In the genomic region with DNA sequence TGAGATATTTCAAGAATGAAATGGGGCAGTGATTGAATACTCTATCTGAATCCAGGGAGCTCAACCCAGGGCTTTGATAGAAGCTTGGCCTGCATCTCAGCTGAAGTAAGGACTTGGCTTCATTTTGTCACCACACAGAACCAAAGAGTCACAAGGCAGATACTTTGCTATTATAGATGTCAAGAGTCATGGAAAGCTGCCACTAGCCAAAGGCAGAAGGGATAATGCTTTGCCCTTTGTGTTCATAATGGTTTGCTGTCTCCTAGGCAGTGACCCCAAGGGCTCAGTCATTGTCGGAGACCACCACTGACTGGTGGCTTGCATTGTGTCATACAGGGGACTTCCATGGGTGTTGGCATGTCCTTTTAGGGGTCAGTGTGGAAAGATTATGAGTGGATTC, we compare ENCODE assay signal across 21 mouse cellular contexts. TPM values are rescaled to one million over a fixed set of nuclear protein-coding genes. Genes with fewer than 3 reads are reported as not detected.
DNase-seq lines count a peak whose midpoint lies in the region; ATAC-seq and TF ChIP-seq lines count a peak whose summit lies in the region.
"Had no signal": no experiment of that assay in that cellular context is flagged by ENCODE, and none has a peak within 500 bp of the region (broad histone marks: within the 10 kb centered on the region; RNA-seq: fewer than 3 reads in every experiment).

No protein-coding gene starts in this region.

- H3K4me1 ChIP-seq in heart, postnatal 0 days (ENCODE audit: control insufficient read depth, insufficient read depth): peaks cover 16% of the 10 kb centered on the region
- peaks cover 8% of the 10 kb centered on the region for H3K4me1 ChIP-seq in heart, embryonic 11.5 days (ENCODE audit: control insufficient read depth, insufficient read depth, low read length)
- H3K4me1 ChIP-seq in liver, postnatal 0 days (ENCODE audit: insufficient read depth): peaks cover 40% of the 10 kb centered on the region
- H3K4me1 ChIP-seq in liver, embryonic 12.5 days: peaks cover 35% of the 10 kb centered on the region
- peaks cover 17% of the 10 kb centered on the region for H3K4me1 ChIP-seq in brown adipose tissue, adult 24 weeks (ENCODE audit: control insufficient read depth, insufficient read depth, insufficient read length, low read length)

- peak; percentile 38; the same call in 1 of the 2 replicates for ATAC-seq in heart, postnatal 0 days (ENCODE audit: insufficient read depth, low read depth)
- ATAC-seq in heart, embryonic 11.5 days (replicated peaks; ENCODE audit: insufficient number of reproducible peaks, low FRiP score, low TSS enrichment): no peak
- ATAC-seq in liver, postnatal 0 days: peak; percentile 10; the same call in 1 of the 2 replicates
- no peak for ATAC-seq in liver, embryonic 12.5 days
- ATAC-seq: forebrain, postnatal 0 days; inflammation-experienced regulatory T-cells, adult 6 months had no signal

- no peaks in the 10 kb centered on the region for H3K36me3 ChIP-seq in heart, postnatal 0 days (replicated peaks; ENCODE audit: control insufficient read depth, insufficient read depth, low read length)
- no peaks in the 10 kb centered on the region for H3K36me3 ChIP-seq in heart, embryonic 11.5 days (ENCODE audit: control insufficient read depth, insufficient read depth, low read length)
- 0 out of 2 replicates have a peak, but pooled peaks cover 2% of the 10 kb centered on the region for H3K36me3 ChIP-seq in liver, postnatal 0 days (replicated peaks; ENCODE audit: insufficient read depth, low read length)
- H3K36me3 ChIP-seq in liver, embryonic 12.5 days: peaks cover 4% of the 10 kb centered on the region; the same call in 1 of the 2 replicates
- H3K36me3 ChIP-seq: hindbrain, embryonic 12.5 days; liver, embryonic 13.5 days; stomach, embryonic 15.5 days had no signal

- no peak overlapping the region for H3K9ac ChIP-seq in heart, postnatal 0 days (replicated peaks; ENCODE audit: low read depth, low read length)
- H3K9ac ChIP-seq in heart, embryonic 11.5 days (ENCODE audit: low read depth, low read length): no peak overlapping the region
- no peak overlapping the region for H3K9ac ChIP-seq in liver, postnatal 0 days (replicated peaks)
- no peak overlapping the region for H3K9ac ChIP-seq in liver, embryonic 12.5 days
- H3K9ac ChIP-seq: forebrain, postnatal 0 days; hindbrain, embryonic 12.5 days; liver, embryonic 13.5 days; stomach, embryonic 15.5 days had no signal

- H3K9me3 ChIP-seq in heart, postnatal 0 days (replicated peaks; ENCODE audit: control insufficient read depth, low read length): no peaks in the 10 kb centered on the region
- H3K9me3 ChIP-seq in heart, embryonic 11.5 days (replicated peaks; ENCODE audit: control insufficient read depth, low read length): no peaks in the 10 kb centered on the region
- H3K9me3 ChIP-seq in liver, postnatal 0 days (ENCODE audit: low read length): no peaks in the 10 kb centered on the region
- no peaks in the 10 kb centered on the region for H3K9me3 ChIP-seq in liver, embryonic 12.5 days (replicated peaks)
- H3K9me3 ChIP-seq: hindbrain, embryonic 12.5 days; liver, embryonic 13.5 days; stomach, embryonic 15.5 days had no signal

- peak overlapping the region; percentile 60 for H3K27ac ChIP-seq in heart, postnatal 0 days (ENCODE audit: low read depth)
- H3K27ac ChIP-seq in heart, embryonic 11.5 days (ENCODE audit: low read depth, low read length): no peak overlapping the region
- H3K27ac ChIP-seq in liver, postnatal 0 days (ENCODE audit: low read depth): peak overlapping the region; percentile 73
- H3K27ac ChIP-seq in liver, embryonic 12.5 days: no peak overlapping the region
- H3K27ac ChIP-seq in brown adipose tissue, adult 24 weeks (replicated peaks; ENCODE audit: low read depth, low read length): peak overlapping the region; percentile 77
- H3K27ac ChIP-seq: hindbrain, embryonic 12.5 days; liver, embryonic 13.5 days; stomach, embryonic 15.5 days had no signal

- TF ChIP-seq EP300 in heart, postnatal 0 days (IDR thresholded peaks at IDR 0.05; ENCODE audit: low read depth): no peak
- no peak for TF ChIP-seq EP300 in liver, postnatal 0 days (IDR thresholded peaks at IDR 0.05; ENCODE audit: low read depth)

- DNase-seq in heart, postnatal 0 days (ENCODE audit: low spot score): no peak
- no peak for DNase-seq in liver, postnatal 0 days
- DNase-seq in adipocyte (ENCODE audit: low spot score): peak; percentile 86
- DNase-seq in thymus, adult 18-20 months: no peak
- DNase-seq: adrenal gland, adult 8-10 months; forebrain, postnatal 0 days; gastrocnemius, postnatal 36 days; kidney, adult 18-20 months; kidney, postnatal 10 days; layer of hippocampus, postnatal 36 days; liver, embryonic 13.5 days; right cerebral cortex, postnatal 4 days; thymus, postnatal 36 days had no signal

- TF ChIP-seq CTCF in heart, postnatal 0 days (IDR thresholded peaks at IDR 0.05; ENCODE audit: low read depth): no peak
- TF ChIP-seq CTCF in liver, postnatal 0 days (IDR thresholded peaks at IDR 0.05; ENCODE audit: low read depth): no peak

- no peak overlapping the region for H3K4me2 ChIP-seq in heart, postnatal 0 days (ENCODE audit: low read depth, low read length)
- no peak overlapping the region for H3K4me2 ChIP-seq in heart, embryonic 11.5 days
- no peak overlapping the region for H3K4me2 ChIP-seq in liver, postnatal 0 days (ENCODE audit: low read depth, low read length)
- no peak overlapping the region for H3K4me2 ChIP-seq in liver, embryonic 12.5 days
- H3K4me2 ChIP-seq: hindbrain, embryonic 12.5 days; liver, embryonic 13.5 days; midbrain, embryonic 11.5 days; stomach, embryonic 15.5 days had no signal

- H3K4me3 ChIP-seq in heart, postnatal 0 days (ENCODE audit: low read depth, low read length): no peak overlapping the region
- no peak overlapping the region for H3K4me3 ChIP-seq in heart, embryonic 11.5 days (ENCODE audit: low read depth, low read length)
- no peak overlapping the region for H3K4me3 ChIP-seq in liver, postnatal 0 days (ENCODE audit: low read depth, low read length)
- H3K4me3 ChIP-seq in liver, embryonic 12.5 days: no peak overlapping the region
- H3K4me3 ChIP-seq in brown adipose tissue, adult 24 weeks (ENCODE audit: insufficient read depth, low read depth, low read length): no peak overlapping the region
- H3K4me3 ChIP-seq: hindbrain, embryonic 12.5 days; liver, embryonic 13.5 days; stomach, embryonic 15.5 days had no signal

- 66% methylated on average over 1 of the region's 1 CpGs for WGBS in heart, postnatal 0 days
- WGBS in heart, embryonic 11.5 days (ENCODE audit: insufficient replicate concordance): 68% methylated on average over 1 of the region's 1 CpGs
- WGBS in liver, postnatal 0 days (ENCODE audit: insufficient replicate concordance): 79% methylated on average over 1 of the region's 1 CpGs
- WGBS in liver, embryonic 12.5 days (ENCODE audit: insufficient replicate concordance): 74% methylated on average over 1 of the region's 1 CpGs

- no peaks in the 10 kb centered on the region for H3K27me3 ChIP-seq in heart, postnatal 0 days (ENCODE audit: control insufficient read depth, insufficient read depth, low read length)
- H3K27me3 ChIP-seq in heart, embryonic 11.5 days (ENCODE audit: control insufficient read depth, insufficient read depth, low read length): no peaks in the 10 kb centered on the region
- H3K27me3 ChIP-seq in liver, postnatal 0 days (ENCODE audit: insufficient read depth, low read length): no peaks in the 10 kb centered on the region
- no peaks in the 10 kb centered on the region for H3K27me3 ChIP-seq in liver, embryonic 12.5 days (replicated peaks)
- H3K27me3 ChIP-seq: hindbrain, embryonic 12.5 days; liver, embryonic 13.5 days; stomach, embryonic 15.5 days had no signal

RNA-seq across cellular contexts. Expression of a gene that starts 57.9 kb away (rescaled TPM):
- 17.3 and 20.7 TPM in 2 replicates for total RNA-seq in heart, postnatal 0 days (2014; rRNA removed; ENCODE audit: low replicate concordance)
- polyA plus RNA-seq in heart, postnatal 0 days (2015; fragmentation: Nextera tagmentation; extraction: Ambion mirVana): 6.1 TPM in 2 replicates
- 9.2 and 9.8 TPM in 2 replicates for polyA plus RNA-seq in heart, embryonic 11.5 days (2014; fragmentation: Nextera tagmentation; extraction: Ambion mirVana)
- 9.7 and 10.1 TPM in 2 replicates for polyA plus RNA-seq in liver, postnatal 0 days (2015; fragmentation: Nextera tagmentation; extraction: Ambion mirVana)
- 8.8 and 9.4 TPM in 2 replicates for polyA plus RNA-seq in liver, embryonic 12.5 days (2016; fragmentation: Nextera tagmentation; extraction: Ambion mirVana)
- 7.4 and 13.2 TPM in 2 replicates for polyA plus RNA-seq in brown adipose tissue, adult 24 weeks (2012; ENCODE audit: insufficient read depth, insufficient read length, missing spikeins)
- polyA plus RNA-seq: C2C12 had no signal

Comparison
In these comparisons a context has a peak if more than half of its experiments do, and no peak if none do; other contexts are left out.
1. ATAC-seq: peak in heart, postnatal 0 days (single experiment) and liver, postnatal 0 days (single experiment); none in heart, embryonic 11.5 days (single experiment) and liver, embryonic 12.5 days (single experiment).
2. H3K27ac ChIP-seq: peak in heart, postnatal 0 days (single experiment), liver, postnatal 0 days (single experiment) and brown adipose tissue, adult 24 weeks (single experiment); none in heart, embryonic 11.5 days (single experiment) and liver, embryonic 12.5 days (single experiment).